Mouse (Mus musculus) 3134 (cell line): ENCODE results near the gene Pik3r1.
A peak's percentile ranks its signal among the peaks of the same experiment; 100 is the strongest.

ENCODE experiments used
- DNase-seq: peaks from one replicate; pipeline ENCODE4 v3.0.0-alpha.2; 2011; ENCODE audit warnings: low spot score; ENCODE audit not compliant: insufficient read length; ENCODE audit errors: extremely low read depth

The Pik3r1 gene

GRCm38 (mm10) chr13:101767013-101767808 lies 806 bp downstream of the Pik3r1 start:
- peak; percentile 73 for DNase-seq

GRCm38 (mm10) chr13:101766605-101767012 lies 1.4 kb downstream of the Pik3r1 start:
- DNase-seq: no peak

- DNase-seq: no peak
Observed at GRCm38 (mm10) chr13:101765976-101766375, 2.0 kb downstream of the Pik3r1 start.

GRCm38 (mm10) chr13:101764111-101764510 lies 3.9 kb downstream of the Pik3r1 start:
- DNase-seq: no peak

- no peak for DNase-seq
Observed at GRCm38 (mm10) chr13:101763676-101764075, 4.3 kb downstream of the Pik3r1 start.

GRCm38 (mm10) chr13:101763149-101763548 lies 4.9 kb downstream of the Pik3r1 start:
- DNase-seq: no peak

GRCm38 (mm10) chr13:101761617-101762016 lies 6.4 kb downstream of the Pik3r1 start:
- DNase-seq: no peak

GRCm38 (mm10) chr13:101760953-101761352 lies 7.1 kb downstream of the Pik3r1 start:
- no peak for DNase-seq

- DNase-seq: no peak
Observed at GRCm38 (mm10) chr13:101760001-101760687, 7.9 kb downstream of the Pik3r1 start.

GRCm38 (mm10) chr13:101759281-101759871 lies 8.6 kb downstream of the Pik3r1 start:
- DNase-seq: no peak

GRCm38 (mm10) chr13:101757801-101758422 lies 10.1 kb downstream of the Pik3r1 start:
- no peak for DNase-seq

GRCm38 (mm10) chr13:101755228-101755627 lies 12.8 kb downstream of the Pik3r1 start:
- DNase-seq: no peak

GRCm38 (mm10) chr13:101753639-101754038 lies 14.4 kb downstream of the Pik3r1 start:
- DNase-seq: no peak

GRCm38 (mm10) chr13:101751816-101752215 lies 16.2 kb downstream of the Pik3r1 start:
- no peak for DNase-seq

GRCm38 (mm10) chr13:101746012-101746595 lies 21.9 kb downstream of the Pik3r1 start:
- DNase-seq: no peak

GRCm38 (mm10) chr13:101744943-101745342 lies 23.1 kb downstream of the Pik3r1 start:
- no peak for DNase-seq

- DNase-seq: no peak
Observed at GRCm38 (mm10) chr13:101744053-101744452, 24.0 kb downstream of the Pik3r1 start.

- no peak for DNase-seq
Observed at GRCm38 (mm10) chr13:101743247-101743646, 24.8 kb downstream of the Pik3r1 start.

- no peak for DNase-seq
Observed at GRCm38 (mm10) chr13:101742596-101742995, 25.4 kb downstream of the Pik3r1 start.

GRCm38 (mm10) chr13:101741530-101742309 lies 26.3 kb downstream of the Pik3r1 start:
- DNase-seq: no peak
